Mouse (Mus musculus): ENCODE results near the gene Tspyl4. TPM values are rescaled to one million over a fixed set of nuclear protein-coding genes. Genes with fewer than 3 reads are reported as not detected.

Gene Tspyl4
- polyA plus RNA-seq (2014; fragmentation: Illumina TruSeq; extraction: RNeasy Lipid Tissue Mini Kit (QIAGEN cat#74804); ENCODE audit: low read depth, low replicate concordance): 8.2 TPM

DNA sequence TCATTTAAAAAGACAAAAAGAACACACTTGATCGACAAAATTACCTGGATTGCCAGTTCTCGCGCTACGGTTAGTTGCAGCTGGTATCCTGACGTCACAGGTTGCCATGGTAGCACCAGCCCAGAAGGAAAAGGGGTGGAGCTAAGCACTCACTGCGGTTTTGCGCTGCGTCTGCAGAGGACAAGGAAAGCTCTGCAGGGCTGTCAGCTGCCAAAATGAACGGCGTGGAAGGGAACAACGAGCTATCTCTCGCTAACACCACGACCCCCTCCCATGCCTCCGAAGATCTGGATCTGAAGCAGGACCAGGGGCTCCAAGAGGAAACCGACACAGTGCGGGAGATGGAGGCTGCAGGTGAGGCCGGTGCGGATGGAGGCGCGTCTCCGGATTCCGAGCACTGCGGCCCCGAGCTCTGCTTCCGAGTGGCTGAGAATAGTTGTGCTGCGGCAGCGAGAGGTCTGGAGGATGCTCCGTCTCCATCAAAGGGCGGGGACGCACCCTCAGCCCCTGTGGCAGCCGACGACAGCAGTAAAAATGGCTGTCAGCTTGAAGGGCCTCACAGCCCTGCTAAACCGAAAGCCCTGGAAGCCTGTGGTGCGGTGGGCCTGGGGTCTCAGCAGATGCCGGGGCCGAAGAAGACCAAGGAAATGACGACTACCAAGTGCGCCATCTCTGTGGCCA lies at the start of gene Tspyl4:
Gene Tspyl4 (plus strand): TSS at position 144 of the 681 bp plus-strand sequence.

DNA sequence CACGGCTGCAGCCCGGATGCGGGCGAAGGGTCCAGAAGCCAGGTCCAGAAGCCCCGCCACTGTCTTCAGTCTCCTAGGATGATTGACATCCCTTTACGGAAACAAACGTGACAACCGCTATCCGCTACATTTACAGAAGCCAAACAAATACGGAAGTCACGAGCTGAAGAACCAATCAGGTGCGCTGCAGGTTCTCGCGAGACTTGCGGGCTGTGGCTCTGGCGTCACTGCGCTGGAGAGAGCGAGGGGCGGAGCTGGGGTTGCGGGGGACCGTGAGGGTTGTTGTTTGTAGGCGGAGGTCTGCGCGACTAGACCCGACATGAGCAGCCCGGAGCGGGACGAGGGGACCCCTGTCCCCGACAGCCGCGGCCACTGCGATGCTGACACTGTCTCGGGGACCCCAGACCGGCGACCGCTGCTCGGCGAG lies 15.3 kb upstream of the Tspyl4 start, which contains the start of gene Tspyl1:
Gene Tspyl1 (plus strand): TSS at position 229 of the 427 bp plus-strand sequence.

Other genes starting within 250 kb of the Tspyl4 start
- 0.53 TPM for gene Calhm5, start 200.9 kb upstream of the Tspyl4 start, polyA plus RNA-seq (2014; fragmentation: Illumina TruSeq; extraction: RNeasy Lipid Tissue Mini Kit (QIAGEN cat#74804); ENCODE audit: low read depth, low replicate concordance)
- gene Calhm6, start 169.5 kb upstream of the Tspyl4 start, polyA plus RNA-seq (2014; fragmentation: Illumina TruSeq; extraction: RNeasy Lipid Tissue Mini Kit (QIAGEN cat#74804); ENCODE audit: low read depth, low replicate concordance): 2.3 TPM
- 12.5 TPM for gene Dse, start 89.7 kb upstream of the Tspyl4 start, polyA plus RNA-seq (2014; fragmentation: Illumina TruSeq; extraction: RNeasy Lipid Tissue Mini Kit (QIAGEN cat#74804); ENCODE audit: low read depth, low replicate concordance)
- 36.4 TPM for gene Tspyl1, start 15.3 kb upstream of the Tspyl4 start, polyA plus RNA-seq (2014; fragmentation: Illumina TruSeq; extraction: RNeasy Lipid Tissue Mini Kit (QIAGEN cat#74804); ENCODE audit: low read depth, low replicate concordance)
- gene Col10a1, start 92.5 kb downstream of the Tspyl4 start, polyA plus RNA-seq (2014; fragmentation: Illumina TruSeq; extraction: RNeasy Lipid Tissue Mini Kit (QIAGEN cat#74804); ENCODE audit: low read depth, low replicate concordance): 0.12 TPM
- gene Nt5dc1, start 121.1 kb downstream of the Tspyl4 start, polyA plus RNA-seq (2014; fragmentation: Illumina TruSeq; extraction: RNeasy Lipid Tissue Mini Kit (QIAGEN cat#74804); ENCODE audit: low read depth, low replicate concordance): 12.6 TPM
- gene Frk, start 186.0 kb downstream of the Tspyl4 start, polyA plus RNA-seq (2014; fragmentation: Illumina TruSeq; extraction: RNeasy Lipid Tissue Mini Kit (QIAGEN cat#74804); ENCODE audit: low read depth, low replicate concordance): 14.6 TPM

Data from adipose tissue, adult 10 weeks (tissue).